Mouse (Mus musculus) limb, embryonic 12.5 days (tissue): Measurements from ENCODE around the gene Usp33. TPM values are rescaled to one million over a fixed set of nuclear protein-coding genes. Genes with fewer than 3 reads are reported as not detected.

ENCODE experiments used
- ATAC-seq: fragments of 200-750 bp; cut with Nextera tagmentation; 2 replicates; pipeline ENCODE4 v1.8.0; 2017; ENCODE audit warnings: low read depth, moderate TSS enrichment; ENCODE audit not compliant: insufficient number of reproducible peaks, insufficient read depth, low FRiP score, low TSS enrichment
- H3K27ac ChIP-seq: fragments of 300-500 bp; sonication (generic); 2 replicates; pipeline ENCODE4 v1.5.1; 2016; ENCODE audit warnings: mild to moderate bottlenecking, moderate library complexity
- H3K27me3 ChIP-seq: fragments of 300-500 bp; sonication (generic); 2 replicates; pipeline ENCODE4 v1.6.1; 2016; ENCODE audit warnings: mild to moderate bottlenecking, moderate library complexity
- H3K36me3 ChIP-seq: fragments of 300-500 bp; sonication (generic); 2 replicates; pipeline ENCODE4 v1.6.1; 2016; ENCODE audit warnings: mild to moderate bottlenecking, moderate library complexity
- H3K4me1 ChIP-seq: fragments of 300-500 bp; sonication (generic); replicated peaks from 2 replicates; pipeline ENCODE4 v1.6.1; 2016
- H3K4me2 ChIP-seq: fragments of 300-500 bp; sonication (generic); 2 replicates; pipeline ENCODE4 v1.6.1; 2016; ENCODE audit warnings: mild to moderate bottlenecking, moderate library complexity
- H3K4me3 ChIP-seq: fragments of 300-500 bp; sonication (generic); replicated peaks from 2 replicates; pipeline ENCODE4 v1.5.1; 2016; ENCODE audit warnings: mild to moderate bottlenecking
- H3K9ac ChIP-seq: fragments of 300-500 bp; sonication (generic); replicated peaks from 2 replicates; pipeline ENCODE4 v1.6.1; 2016; ENCODE audit warnings: mild to moderate bottlenecking, moderate library complexity
- H3K9me3 ChIP-seq: fragments of 300-500 bp; sonication (generic); 2 replicates; pipeline ENCODE4 v1.6.1; 2016; ENCODE audit warnings: mild to moderate bottlenecking, moderate library complexity
- WGBS: fragments of 180-500 bp; shearing (Covaris S2); methylation state at CpG from one replicate; pipeline ENCODE4 v1.1.7; 2016; 5-methylcytosine and 5-hydroxymethylcytosine counted together
- polyA plus RNA-seq: library from polyadenylated mRNA; unstranded; fragments of >200 nt; fragmentation: Nextera tagmentation; extraction: Ambion mirVana; gene quantifications from 2 replicates; pipeline ENCODE4 v1.2.1, GENCODE M21; 2016

Gene Usp33
- polyA plus RNA-seq, 1 experiment from 2014 or later = 53.8 TPM

GRCm38 (mm10) chr3:152405420-152405819 lies 59.1 kb downstream of the Usp33 start:
- H3K27ac ChIP-seq = no peak overlapping the region
- ATAC-seq = no peak

GRCm38 (mm10) chr3:152405978-152406640 lies 59.8 kb downstream of the Usp33 start:
- ATAC-seq = no peak
- no peaks in the 10 kb centered on the region for H3K27me3 ChIP-seq
- peaks cover 15% of the 10 kb centered on the region for H3K4me1 ChIP-seq
- no peak overlapping the region for H3K4me3 ChIP-seq
- H3K27ac ChIP-seq = no peak overlapping the region
- WGBS = 78% methylated on average over 4 of the region's 4 CpGs
- H3K9ac ChIP-seq = no peak overlapping the region
- H3K4me2 ChIP-seq = no peak overlapping the region
- peaks cover 2% of the 10 kb centered on the region; the same call in 1 of the 2 replicates for H3K36me3 ChIP-seq
- no peaks in the 10 kb centered on the region for H3K9me3 ChIP-seq

More at GRCm38 (mm10) chr3:152405420-152405819, 59.1 kb downstream of the Usp33 start:
- WGBS = 96% methylated on average over 7 of the region's 7 CpGs
- Histone ChIP-seq H3K27me3 (no peaks in the 10 kb centered on the region), H3K4me2 (no peak overlapping the region), H3K9ac (no peak overlapping the region), H3K36me3 (peaks cover 2% of the 10 kb centered on the region; the same call in 1 of the 2 replicates), H3K9me3 (no peaks in the 10 kb centered on the region), H3K4me1 (peaks cover 15% of the 10 kb centered on the region), H3K4me3 (no peak overlapping the region)

- H3K27ac ChIP-seq = no peak overlapping the region
- WGBS = 80% methylated on average over 7 of the region's 7 CpGs
- no peak overlapping the region for H3K4me2 ChIP-seq
- no peaks in the 10 kb centered on the region for H3K9me3 ChIP-seq
- no peak overlapping the region for H3K4me3 ChIP-seq
- H3K27me3 ChIP-seq = no peaks in the 10 kb centered on the region
- H3K9ac ChIP-seq = no peak overlapping the region
- no peak for ATAC-seq
- H3K4me1 ChIP-seq = 0 out of 2 replicates have a peak, but pooled peaks cover 7% of the 10 kb centered on the region
- peaks cover 2% of the 10 kb centered on the region; the same call in 1 of the 2 replicates for H3K36me3 ChIP-seq
Observed at GRCm38 (mm10) chr3:152410980-152411551, 64.8 kb downstream of the Usp33 start.

- no peak overlapping the region for H3K9ac ChIP-seq
- H3K9me3 ChIP-seq = no peaks in the 10 kb centered on the region
- 81% methylated on average over 4 of the region's 4 CpGs for WGBS
- H3K36me3 ChIP-seq = peaks cover 2% of the 10 kb centered on the region; the same call in 1 of the 2 replicates
- no peak overlapping the region for H3K27ac ChIP-seq
- no peak overlapping the region for H3K4me2 ChIP-seq
- no peak overlapping the region for H3K4me3 ChIP-seq
- 0 out of 2 replicates have a peak, but pooled peaks cover 7% of the 10 kb centered on the region for H3K4me1 ChIP-seq
- no peaks in the 10 kb centered on the region for H3K27me3 ChIP-seq
- no peak for ATAC-seq
Observed at GRCm38 (mm10) chr3:152412362-152412761, 66.1 kb downstream of the Usp33 start.

- Histone ChIP-seq H3K4me3 (no peak overlapping the region), H3K27ac (no peak overlapping the region), H3K4me2 (no peak overlapping the region), H3K9me3 (no peaks in the 10 kb centered on the region), H3K9ac (no peak overlapping the region), H3K36me3 (peaks cover 32% of the 10 kb centered on the region), H3K27me3 (no peaks in the 10 kb centered on the region), H3K4me1 (no peaks in the 10 kb centered on the region)
- no peak for ATAC-seq
- WGBS = 95% methylated on average over 8 of the region's 8 CpGs
Observed at GRCm38 (mm10) chr3:152428925-152429324, 82.6 kb downstream of the Usp33 start.

- no peak overlapping the region for H3K4me3 ChIP-seq
- H3K4me1 ChIP-seq = no peaks in the 10 kb centered on the region
- H3K9me3 ChIP-seq = no peaks in the 10 kb centered on the region
- no peak overlapping the region for H3K4me2 ChIP-seq
- peaks cover 32% of the 10 kb centered on the region for H3K36me3 ChIP-seq
- no peak overlapping the region for H3K27ac ChIP-seq
- no peak for ATAC-seq
- WGBS = 96% methylated on average over 7 of the region's 7 CpGs
- H3K27me3 ChIP-seq = no peaks in the 10 kb centered on the region
- H3K9ac ChIP-seq = no peak overlapping the region
Observed at GRCm38 (mm10) chr3:152432677-152433076, 86.4 kb downstream of the Usp33 start.

- peaks cover 24% of the 10 kb centered on the region for H3K36me3 ChIP-seq
- no peak overlapping the region for H3K9ac ChIP-seq
- no peaks in the 10 kb centered on the region for H3K9me3 ChIP-seq
- H3K4me1 ChIP-seq = no peaks in the 10 kb centered on the region
- H3K27ac ChIP-seq = no peak overlapping the region
- no peak overlapping the region for H3K4me3 ChIP-seq
- no peak for ATAC-seq
- no peaks in the 10 kb centered on the region for H3K27me3 ChIP-seq
- no peak overlapping the region for H3K4me2 ChIP-seq
Observed at GRCm38 (mm10) chr3:152435590-152435989, 89.3 kb downstream of the Usp33 start.

- peaks cover 25% of the 10 kb centered on the region for H3K36me3 ChIP-seq
- H3K9me3 ChIP-seq = no peaks in the 10 kb centered on the region
- H3K27ac ChIP-seq = no peak overlapping the region
- H3K4me3 ChIP-seq = no peak overlapping the region
- 95% methylated on average over 7 of the region's 7 CpGs for WGBS
- no peaks in the 10 kb centered on the region for H3K4me1 ChIP-seq
- H3K9ac ChIP-seq = no peak overlapping the region
- H3K4me2 ChIP-seq = no peak overlapping the region
- no peaks in the 10 kb centered on the region for H3K27me3 ChIP-seq
- no peak for ATAC-seq
Observed at GRCm38 (mm10) chr3:152438068-152438467, 91.8 kb downstream of the Usp33 start.

GRCm38 (mm10) chr3:152442795-152443194 lies 96.5 kb downstream of the Usp33 start:
- no peak for ATAC-seq
- peaks cover 14% of the 10 kb centered on the region for H3K36me3 ChIP-seq
- H3K9ac ChIP-seq = no peak overlapping the region
- H3K27ac ChIP-seq = no peak overlapping the region
- WGBS = 93% methylated on average over 4 of the region's 4 CpGs
- H3K27me3 ChIP-seq = no peaks in the 10 kb centered on the region
- H3K4me2 ChIP-seq = no peak overlapping the region
- H3K4me1 ChIP-seq = no peaks in the 10 kb centered on the region
- H3K4me3 ChIP-seq = no peak overlapping the region
- no peaks in the 10 kb centered on the region for H3K9me3 ChIP-seq

Other genes starting within 250 kb of the Usp33 start
- gene Gipc2, start 180.2 kb upstream of the Usp33 start, polyA plus RNA-seq = 2.6 and 4.3 TPM in 2 replicates
- gene Dnajb4, start 136.2 kb upstream of the Usp33 start, polyA plus RNA-seq = 35.2 and 36.8 TPM in 2 replicates
- gene Fubp1, start 136.1 kb upstream of the Usp33 start, polyA plus RNA-seq = 403 and 416 TPM in 2 replicates
- gene Nexn, start 80.1 kb upstream of the Usp33 start, polyA plus RNA-seq = 14.0 and 17.0 TPM in 2 replicates
- gene Miga1, start 6.1 kb upstream of the Usp33 start, polyA plus RNA-seq = 22.2 and 24.9 TPM in 2 replicates
- 56.2 and 58.1 TPM in 2 replicates for gene Zzz3, start 49.0 kb downstream of the Usp33 start, polyA plus RNA-seq